Mouse (Mus musculus) liver, embryonic 13.5 days (tissue): ENCODE data around the gene Ccdc14. TPM values are rescaled to one million over a fixed set of nuclear protein-coding genes. Genes with fewer than 3 reads are reported as not detected.

Source experiments
- ATAC-seq: fragments of 200-750 bp; cut with Nextera tagmentation; 2 replicates; pipeline ENCODE4 v1.8.0; 2017; ENCODE audit warnings: low read depth, mild to moderate bottlenecking, moderate number of reproducible peaks, moderate library complexity
- DNase-seq: peaks from one replicate; pipeline ENCODE4 v3.0.0; 2022
- H3K27ac ChIP-seq: fragments of 300-500 bp; sonication (generic); 2 replicates; pipeline ENCODE4 v1.5.1; 2015; ENCODE audit warnings: moderate library complexity, mild to moderate bottlenecking, inconsistent platforms
- H3K27me3 ChIP-seq: fragments of 300-500 bp; sonication (generic); 2 replicates; pipeline ENCODE4 v1.6.1; 2015; ENCODE audit warnings: mild to moderate bottlenecking, inconsistent platforms
- H3K36me3 ChIP-seq: fragments of 300-500 bp; sonication (generic); 2 replicates; pipeline ENCODE4 v1.6.1; 2015; ENCODE audit warnings: mild to moderate bottlenecking, inconsistent platforms
- H3K4me1 ChIP-seq: fragments of 300-500 bp; sonication (generic); replicated peaks from 2 replicates; pipeline ENCODE4 v1.6.1; 2015; ENCODE audit warnings: inconsistent platforms
- H3K4me2 ChIP-seq: fragments of 300-500 bp; sonication (generic); 2 replicates; pipeline ENCODE4 v1.6.1; 2015; ENCODE audit warnings: inconsistent platforms, mild to moderate bottlenecking, moderate library complexity
- H3K4me3 ChIP-seq: fragments of 300-500 bp; sonication (generic); replicated peaks from 2 replicates; pipeline ENCODE4 v1.5.1; 2015; ENCODE audit warnings: mild to moderate bottlenecking, inconsistent platforms
- H3K9ac ChIP-seq: fragments of 300-500 bp; sonication (generic); 2 replicates; pipeline ENCODE4 v1.6.1; 2015; ENCODE audit warnings: mild to moderate bottlenecking, inconsistent platforms
- H3K9me3 ChIP-seq: fragments of 300-500 bp; sonication (generic); replicated peaks from 2 replicates; pipeline ENCODE4 v1.6.1; 2016; ENCODE audit warnings: inconsistent platforms
- WGBS: fragments of 180-500 bp; shearing (Covaris S2); methylation state at CpG from one replicate; pipeline ENCODE4 v1.1.7; 2015; ENCODE audit not compliant: insufficient replicate concordance; 5-methylcytosine and 5-hydroxymethylcytosine counted together
- polyA plus RNA-seq: library from polyadenylated mRNA; unstranded; fragments of >200 nt; fragmentation: Nextera tagmentation; extraction: Ambion mirVana; gene quantifications from 2 replicates; pipeline ENCODE4 v1.2.1, GENCODE M21; 2015

The Ccdc14 gene
- polyA plus RNA-seq, 1 experiment from 2014 or later, result 2.7 TPM

- no peak for DNase-seq
- H3K4me1 ChIP-seq, result no peaks in the 10 kb centered on the region; the same call in 1 of the 2 replicates
- no peak overlapping the region for H3K9ac ChIP-seq
- H3K27ac ChIP-seq, result no peak overlapping the region
- H3K4me3 ChIP-seq, result no peak overlapping the region
- no peaks in the 10 kb centered on the region for H3K9me3 ChIP-seq
- H3K36me3 ChIP-seq, result no peaks in the 10 kb centered on the region
- no peak overlapping the region for H3K4me2 ChIP-seq
- WGBS, result 50% methylated on average over 5 of the region's 5 CpGs
- H3K27me3 ChIP-seq, result no peaks in the 10 kb centered on the region
- no peak for ATAC-seq
These were observed 67.8 kb downstream of the Ccdc14 start for GRCm38 (mm10) chr16:34758205-34758604.

GRCm38 (mm10) chr16:34763959-34764591 lies 73.7 kb downstream of the Ccdc14 start:
- WGBS, result 76% methylated on average over 9 of the region's 9 CpGs
- no peak for DNase-seq
- no peak overlapping the region for H3K4me3 ChIP-seq
- no peak overlapping the region for H3K4me2 ChIP-seq
- H3K27ac ChIP-seq, result no peak overlapping the region
- ATAC-seq, result no peak
- H3K9ac ChIP-seq, result no peak overlapping the region
- no peaks in the 10 kb centered on the region for H3K4me1 ChIP-seq
- H3K27me3 ChIP-seq, result no peaks in the 10 kb centered on the region
- H3K9me3 ChIP-seq, result no peaks in the 10 kb centered on the region
- H3K36me3 ChIP-seq, result no peaks in the 10 kb centered on the region

DNA sequence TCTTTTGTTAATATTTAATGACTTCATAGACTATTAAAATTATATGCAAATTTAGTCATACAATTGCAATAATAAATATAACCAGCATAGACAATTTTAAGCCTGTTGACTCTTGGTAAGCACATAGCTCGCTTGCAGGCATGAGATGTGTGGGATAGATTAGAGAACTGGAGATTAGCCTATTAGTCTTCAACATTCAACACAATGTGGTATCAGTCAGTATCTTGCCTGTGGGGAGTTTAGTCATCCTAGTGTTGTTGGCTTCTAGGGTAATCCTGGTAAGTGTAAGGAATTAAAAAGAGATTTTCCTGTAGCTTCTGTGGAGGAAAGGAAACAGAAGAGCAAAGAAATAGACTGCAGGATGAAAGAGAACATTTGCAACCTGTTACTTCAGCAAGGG lies 75.2 kb downstream of the Ccdc14 start:
- Histone ChIP-seq H3K9ac (no peak overlapping the region), H3K27ac (no peak overlapping the region), H3K27me3 (no peaks in the 10 kb centered on the region), H3K36me3 (no peaks in the 10 kb centered on the region), H3K9me3 (no peaks in the 10 kb centered on the region), H3K4me3 (no peak overlapping the region), H3K4me2 (no peak overlapping the region), H3K4me1 (no peaks in the 10 kb centered on the region)
- WGBS, result 44% methylated on average over 1 of the region's 1 CpGs
- DNase-seq (no peak), ATAC-seq (no peak)

DNA sequence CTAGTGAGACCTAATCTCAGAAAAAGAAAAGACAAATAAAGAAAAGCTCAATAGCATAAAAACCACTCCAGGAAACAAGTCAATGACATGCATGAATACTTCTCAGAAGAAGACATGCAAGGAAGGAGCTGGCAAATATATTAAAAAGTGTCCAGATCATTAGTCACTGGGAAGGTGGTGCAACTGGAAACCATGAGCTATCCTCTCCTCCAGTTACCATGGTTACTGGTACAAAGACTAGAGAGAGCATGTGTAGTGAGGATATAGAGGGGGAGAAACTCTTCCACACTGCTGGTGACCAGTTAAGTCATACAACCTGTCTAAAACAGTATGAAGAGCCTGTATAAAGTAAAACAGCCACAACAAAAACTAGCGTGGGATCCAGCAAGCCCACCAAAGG lies 75.8 kb downstream of the Ccdc14 start:
- no peak overlapping the region for H3K4me3 ChIP-seq
- no peaks in the 10 kb centered on the region for H3K36me3 ChIP-seq
- 60% methylated on average over 1 of the region's 1 CpGs for WGBS
- no peaks in the 10 kb centered on the region for H3K27me3 ChIP-seq
- DNase-seq (no peak), ATAC-seq (no peak)
- H3K9me3 ChIP-seq, result no peaks in the 10 kb centered on the region
- H3K9ac ChIP-seq, result no peak overlapping the region
- H3K27ac ChIP-seq, result no peak overlapping the region
- no peak overlapping the region for H3K4me2 ChIP-seq
- no peaks in the 10 kb centered on the region for H3K4me1 ChIP-seq

DNA sequence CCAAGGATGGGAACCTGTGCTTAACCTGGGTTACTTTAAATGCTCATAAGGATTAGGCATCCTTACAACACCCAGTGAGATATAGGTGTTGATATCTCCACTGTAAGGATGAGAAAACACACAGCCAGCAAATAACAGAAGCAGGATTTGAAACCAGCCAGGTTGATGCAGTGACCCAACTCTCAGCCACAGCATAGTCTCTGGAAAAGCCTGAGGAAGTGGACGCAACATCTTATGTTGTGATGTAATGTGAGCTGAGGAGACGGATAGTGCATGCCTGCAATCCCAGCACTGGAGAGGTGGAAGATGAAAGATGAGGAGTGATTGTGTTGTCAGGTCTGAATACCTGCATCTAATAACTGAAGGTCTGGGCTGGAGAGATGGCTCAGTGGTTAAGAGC lies 77.0 kb downstream of the Ccdc14 start:
- no peak overlapping the region for H3K9ac ChIP-seq
- H3K4me3 ChIP-seq, result no peak overlapping the region
- no peak overlapping the region for H3K27ac ChIP-seq
- H3K36me3 ChIP-seq, result no peaks in the 10 kb centered on the region
- no peaks in the 10 kb centered on the region for H3K27me3 ChIP-seq
- H3K4me1 ChIP-seq, result no peaks in the 10 kb centered on the region
- ATAC-seq, result no peak
- no peak for DNase-seq
- no peak overlapping the region for H3K4me2 ChIP-seq
- 65% methylated on average over 2 of the region's 2 CpGs for WGBS
- no peaks in the 10 kb centered on the region for H3K9me3 ChIP-seq

DNA sequence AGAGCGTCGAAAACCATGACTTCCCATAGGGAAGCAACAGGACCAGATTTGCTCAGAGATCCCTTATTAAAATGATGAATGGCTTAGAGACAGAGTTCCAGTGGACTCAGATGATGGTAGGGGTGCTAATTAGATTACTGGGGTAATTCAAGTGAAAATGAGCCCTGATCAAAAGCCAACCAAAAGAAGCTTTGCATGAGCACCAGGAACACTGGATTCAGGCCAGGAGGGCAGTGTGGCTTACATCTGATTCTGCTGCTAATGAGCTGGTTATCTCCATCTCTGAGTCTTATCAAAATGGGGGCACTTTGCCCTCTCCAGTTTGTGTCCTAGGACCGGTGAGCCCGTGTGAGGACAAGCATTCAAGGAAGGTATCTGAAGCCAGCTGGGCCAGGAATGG lies 78.0 kb downstream of the Ccdc14 start:
- no peak overlapping the region for H3K4me2 ChIP-seq
- H3K27me3 ChIP-seq, result no peaks in the 10 kb centered on the region
- no peak overlapping the region for H3K27ac ChIP-seq
- H3K9me3 ChIP-seq, result no peaks in the 10 kb centered on the region
- DNase-seq (no peak), ATAC-seq (no peak)
- no peak overlapping the region for H3K9ac ChIP-seq
- H3K4me3 ChIP-seq, result no peak overlapping the region
- H3K4me1 ChIP-seq, result no peaks in the 10 kb centered on the region
- whole genome bisulfite sequencing, result 69% methylated on average over 4 of the region's 4 CpGs
- no peaks in the 10 kb centered on the region for H3K36me3 ChIP-seq

GRCm38 (mm10) chr16:34770127-34770526 lies 79.7 kb downstream of the Ccdc14 start:
- DNase-seq (no peak), ATAC-seq (no peak)
- Histone ChIP-seq H3K27ac (no peak overlapping the region), H3K9ac (no peak overlapping the region), H3K4me1 (no peaks in the 10 kb centered on the region), H3K27me3 (no peaks in the 10 kb centered on the region), H3K9me3 (no peaks in the 10 kb centered on the region), H3K36me3 (no peaks in the 10 kb centered on the region), H3K4me2 (no peak overlapping the region), H3K4me3 (no peak overlapping the region)
- 41% methylated on average over 4 of the region's 4 CpGs for WGBS

- DNase-seq, result no peak
- H3K4me2 ChIP-seq, result no peak overlapping the region
- no peaks in the 10 kb centered on the region for H3K9me3 ChIP-seq
- no peak overlapping the region for H3K27ac ChIP-seq
- H3K4me1 ChIP-seq, result no peaks in the 10 kb centered on the region
- H3K9ac ChIP-seq, result no peak overlapping the region
- H3K4me3 ChIP-seq, result no peak overlapping the region
- 30% methylated on average over 4 of the region's 4 CpGs for WGBS
- no peak for ATAC-seq
- no peaks in the 10 kb centered on the region for H3K36me3 ChIP-seq
- H3K27me3 ChIP-seq, result no peaks in the 10 kb centered on the region
These were observed 82.1 kb downstream of the Ccdc14 start for GRCm38 (mm10) chr16:34772445-34773032.

Other genes with a start within 250 kb of the Ccdc14 start
- gene Kalrn, start 117.1 kb upstream of the Ccdc14 start, polyA plus RNA-seq, result 12.7 and 15.0 TPM in 2 replicates
- not detected in 2 replicates for gene Ropn1, start 40.7 kb upstream of the Ccdc14 start, polyA plus RNA-seq
- 4.9 and 5.5 TPM in 2 replicates for gene Mylk, start 54.6 kb downstream of the Ccdc14 start, polyA plus RNA-seq